Mouse (Mus musculus) liver, embryonic 15.5 days (tissue): Measurements from ENCODE around the gene Gm49425. TPM values are rescaled to one million over a fixed set of nuclear protein-coding genes. Genes with fewer than 3 reads are reported as not detected.

ENCODE experiments used
- ATAC-seq: fragments of 200-750 bp; cut with Nextera tagmentation; 2 replicates; pipeline ENCODE4 v1.8.0; 2017; ENCODE audit warnings: moderate number of reproducible peaks, mild to moderate bottlenecking, moderate library complexity; ENCODE audit not compliant: insufficient read depth
- H3K27ac ChIP-seq: fragments of 300-500 bp; sonication (generic); replicated peaks from 2 replicates; pipeline ENCODE4 v1.5.1; 2015; ENCODE audit warnings: mild to moderate bottlenecking, inconsistent platforms
- H3K27me3 ChIP-seq: fragments of 300-500 bp; sonication (generic); 2 replicates; pipeline ENCODE4 v1.6.1; 2015; ENCODE audit warnings: mild to moderate bottlenecking, inconsistent platforms
- H3K36me3 ChIP-seq: fragments of 300-500 bp; sonication (generic); replicated peaks from 2 replicates; pipeline ENCODE4 v1.6.1; 2015; ENCODE audit warnings: moderate library complexity, mild to moderate bottlenecking, inconsistent platforms
- H3K4me1 ChIP-seq: fragments of 300-500 bp; sonication (generic); replicated peaks from 2 replicates; pipeline ENCODE4 v1.6.1; 2015; ENCODE audit warnings: inconsistent platforms
- H3K4me2 ChIP-seq: fragments of 300-500 bp; sonication (generic); 2 replicates; pipeline ENCODE4 v1.6.1; 2015; ENCODE audit warnings: moderate library complexity, mild to moderate bottlenecking, inconsistent platforms
- H3K4me3 ChIP-seq: fragments of 300-500 bp; sonication (generic); replicated peaks from 2 replicates; pipeline ENCODE4 v1.5.1; 2015; ENCODE audit warnings: mild to moderate bottlenecking, inconsistent platforms
- H3K9ac ChIP-seq: fragments of 300-500 bp; sonication (generic); 2 replicates; pipeline ENCODE4 v1.6.1; 2015; ENCODE audit warnings: moderate library complexity, mild to moderate bottlenecking, inconsistent platforms
- H3K9me3 ChIP-seq: fragments of 300-500 bp; sonication (generic); replicated peaks from 2 replicates; pipeline ENCODE4 v1.6.1; 2016; ENCODE audit warnings: inconsistent platforms
- WGBS: fragments of 180-500 bp; shearing (Covaris S2); methylation state at CpG from one replicate; pipeline ENCODE4 v1.1.7; 2015; ENCODE audit warnings: mixed read lengths; ENCODE audit not compliant: insufficient replicate concordance; 5-methylcytosine and 5-hydroxymethylcytosine counted together
- polyA plus RNA-seq: library from polyadenylated mRNA; unstranded; fragments of >200 nt; fragmentation: Nextera tagmentation; extraction: Ambion mirVana; gene quantifications from 2 replicates; pipeline ENCODE4 v1.2.1, GENCODE M21; 2015

Gene Gm49425
- polyA plus RNA-seq, 1 experiment from 2014 or later = not detected

DNA sequence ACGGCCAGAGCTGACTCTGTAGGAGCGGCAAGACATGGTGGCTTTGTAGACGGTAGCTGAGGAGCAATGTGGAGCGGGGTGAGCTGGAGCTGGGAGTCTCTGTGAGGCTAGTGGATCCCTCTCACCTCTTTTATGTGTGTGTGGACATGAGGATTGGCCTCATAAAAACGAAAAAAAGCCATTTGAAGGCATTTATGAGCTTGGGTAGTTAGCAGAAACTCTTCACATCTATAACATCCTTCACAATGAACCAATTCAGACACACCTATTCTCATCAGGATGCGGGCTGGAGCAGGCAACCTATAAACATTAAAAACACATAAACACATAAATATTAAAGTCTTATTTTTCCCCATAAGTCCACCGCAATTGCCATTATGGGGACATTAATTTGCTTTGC, 15.7 kb upstream of the Gm49425 start, which contains the start of gene Krt84:
TSS of gene Krt84 (minus strand) at position 101 of the 400 bp plus-strand sequence.
- H3K36me3 ChIP-seq = no peaks in the 10 kb centered on the region
- no peaks in the 10 kb centered on the region for H3K27me3 ChIP-seq
- WGBS = 69% methylated on average over 7 of the region's 7 CpGs
- no peaks in the 10 kb centered on the region for H3K9me3 ChIP-seq
- no peak within 1 kb of the TSS for H3K9ac ChIP-seq
- no peaks in the 10 kb centered on the region for H3K4me1 ChIP-seq
- H3K4me3 ChIP-seq = no peak within 1 kb of the TSS
- no peak for ATAC-seq
- no peak within 1 kb of the TSS for H3K27ac ChIP-seq
- no peak within 1 kb of the TSS for H3K4me2 ChIP-seq

DNA sequence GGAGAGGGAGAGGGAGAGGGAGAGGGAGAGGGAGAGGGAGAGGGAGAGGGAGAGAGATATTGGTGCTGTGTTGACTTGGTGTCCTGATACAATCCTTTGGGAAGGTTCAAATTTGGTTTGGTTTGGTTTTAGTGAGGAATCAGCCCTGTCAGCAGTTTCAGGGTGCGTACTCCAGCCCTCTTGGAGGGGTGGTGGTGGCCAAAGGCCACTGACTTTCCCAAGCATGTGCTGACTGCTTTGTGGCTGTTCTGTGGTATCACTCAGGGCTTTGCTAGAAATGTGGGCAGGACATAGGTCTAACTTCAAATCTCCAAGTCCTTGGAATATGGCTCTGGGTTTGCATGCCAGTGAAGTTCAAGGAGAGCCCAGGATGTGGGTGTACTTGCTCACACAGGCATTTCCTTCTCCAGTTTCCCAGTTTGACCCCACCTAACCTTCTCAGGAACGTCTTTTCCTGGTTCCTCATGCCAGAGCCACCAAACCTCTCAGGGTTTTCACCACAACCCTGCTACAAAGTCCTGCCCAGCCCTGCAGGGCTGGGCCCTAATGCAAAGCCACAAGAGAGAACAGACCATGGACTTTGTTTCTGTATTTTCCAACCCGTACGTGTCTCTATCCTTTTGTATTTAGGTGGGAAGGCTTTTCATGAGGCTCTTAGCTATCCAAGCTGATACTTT, 5.6 kb upstream of the Gm49425 start:
- no peaks in the 10 kb centered on the region for H3K36me3 ChIP-seq
- no peak overlapping the region for H3K4me2 ChIP-seq
- peaks cover 3% of the 10 kb centered on the region; the same call in 1 of the 2 replicates for H3K27me3 ChIP-seq
- no peaks in the 10 kb centered on the region for H3K4me1 ChIP-seq
- no peak overlapping the region for H3K9ac ChIP-seq
- ATAC-seq = no peak
- no peak overlapping the region for H3K27ac ChIP-seq
- no peak overlapping the region for H3K4me3 ChIP-seq
- WGBS = 35% methylated on average over 4 of the region's 4 CpGs
- no peaks in the 10 kb centered on the region for H3K9me3 ChIP-seq

DNA sequence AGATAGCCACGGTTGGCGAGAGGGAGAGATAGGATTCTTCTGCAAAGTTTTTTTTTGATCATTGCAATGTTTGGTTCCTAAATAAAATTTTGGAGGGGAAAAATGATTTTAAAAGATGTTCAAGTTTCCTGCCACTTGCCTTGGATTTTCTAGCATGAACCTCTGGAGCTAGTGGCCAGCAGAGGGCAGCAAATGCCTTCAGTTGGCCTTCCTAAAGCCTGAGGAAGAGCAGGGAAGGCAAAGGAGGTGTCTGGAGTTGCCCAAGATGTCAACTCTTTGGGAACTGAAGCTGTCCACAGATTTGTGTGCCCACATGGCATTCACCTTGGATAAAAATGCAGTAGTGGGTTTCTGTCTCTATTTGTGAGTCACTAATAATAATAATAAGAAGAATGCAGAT, 2.7 kb upstream of the Gm49425 start:
- H3K4me2 ChIP-seq = no peak overlapping the region
- peaks cover 3% of the 10 kb centered on the region; the same call in 1 of the 2 replicates for H3K27me3 ChIP-seq
- no peak overlapping the region for H3K4me3 ChIP-seq
- H3K9me3 ChIP-seq = no peaks in the 10 kb centered on the region
- ATAC-seq = no peak
- H3K9ac ChIP-seq = no peak overlapping the region
- WGBS = 1% methylated on average over 2 of the region's 2 CpGs
- no peaks in the 10 kb centered on the region for H3K36me3 ChIP-seq
- H3K27ac ChIP-seq = no peak overlapping the region
- no peaks in the 10 kb centered on the region for H3K4me1 ChIP-seq

DNA sequence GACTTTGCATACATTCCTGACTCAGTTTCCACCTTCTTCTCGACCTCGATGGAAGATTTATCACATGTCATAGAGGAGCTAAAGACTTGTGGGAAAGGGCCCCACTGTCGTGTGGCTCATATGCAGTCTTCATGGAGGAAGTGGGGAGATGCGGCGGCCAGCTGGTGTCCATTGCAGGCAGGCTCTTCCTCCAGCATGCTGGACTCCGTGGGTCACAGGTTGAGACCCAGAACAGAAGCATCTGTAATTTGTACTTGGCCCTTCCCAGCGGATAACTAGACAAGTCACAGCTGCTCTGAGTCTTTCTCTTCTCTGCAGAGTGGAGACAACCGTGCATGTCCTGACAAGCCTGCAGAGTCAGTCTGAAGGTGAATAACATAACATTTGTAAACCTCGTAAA, 8.8 kb downstream of the Gm49425 start:
- no peaks in the 10 kb centered on the region for H3K27me3 ChIP-seq
- no peaks in the 10 kb centered on the region for H3K36me3 ChIP-seq
- H3K4me1 ChIP-seq = no peaks in the 10 kb centered on the region
- 40% methylated on average over 9 of the region's 9 CpGs for WGBS
- H3K27ac ChIP-seq = no peak overlapping the region
- H3K9me3 ChIP-seq = no peaks in the 10 kb centered on the region
- H3K4me2 ChIP-seq = no peak overlapping the region
- no peak overlapping the region for H3K4me3 ChIP-seq
- H3K9ac ChIP-seq = no peak overlapping the region
- no peak for ATAC-seq

DNA sequence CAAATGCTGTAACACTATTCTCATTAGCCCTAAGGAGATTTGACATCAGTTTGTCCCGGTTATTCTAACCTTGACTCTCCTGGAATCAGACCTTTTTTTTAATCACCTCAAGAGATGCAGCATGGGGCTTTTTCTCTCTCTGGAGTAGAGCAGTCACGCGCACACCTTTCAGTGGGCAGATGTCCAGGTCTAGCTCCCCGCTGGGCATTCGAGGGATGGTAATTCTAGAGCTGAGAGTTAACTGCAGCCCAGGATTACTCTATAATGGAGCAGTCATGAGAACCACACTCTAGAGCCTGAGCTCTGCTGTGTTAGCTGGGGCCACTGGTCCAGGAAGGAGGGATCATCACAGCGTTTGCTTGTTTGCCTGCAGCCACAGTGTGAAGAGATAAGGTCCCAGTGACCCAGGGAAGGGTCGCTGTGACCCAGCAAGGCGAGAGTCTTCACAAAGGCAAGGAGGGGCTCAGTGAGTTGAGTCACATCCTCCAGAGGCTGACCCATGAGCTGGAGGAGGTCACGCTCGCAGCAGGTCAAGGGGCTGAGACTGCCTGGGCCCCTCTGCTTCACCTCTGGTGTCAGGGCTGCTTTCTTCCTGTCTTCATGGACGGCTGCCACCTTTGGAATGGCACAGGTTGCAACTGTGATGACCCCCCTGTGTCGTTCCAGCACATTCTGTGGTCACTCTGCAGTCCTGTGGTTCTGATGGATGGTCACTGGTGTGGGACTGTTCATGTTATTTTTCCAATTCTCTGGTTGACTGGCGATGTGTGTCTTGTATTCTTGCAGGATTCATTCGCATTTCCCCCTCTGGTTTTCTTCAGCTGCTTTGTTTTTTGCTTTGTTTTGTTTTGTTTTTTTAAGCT, 9.9 kb downstream of the Gm49425 start:
- ATAC-seq = no peak
- H3K36me3 ChIP-seq = no peaks in the 10 kb centered on the region
- WGBS = 38% methylated on average over 14 of the region's 14 CpGs

DNA sequence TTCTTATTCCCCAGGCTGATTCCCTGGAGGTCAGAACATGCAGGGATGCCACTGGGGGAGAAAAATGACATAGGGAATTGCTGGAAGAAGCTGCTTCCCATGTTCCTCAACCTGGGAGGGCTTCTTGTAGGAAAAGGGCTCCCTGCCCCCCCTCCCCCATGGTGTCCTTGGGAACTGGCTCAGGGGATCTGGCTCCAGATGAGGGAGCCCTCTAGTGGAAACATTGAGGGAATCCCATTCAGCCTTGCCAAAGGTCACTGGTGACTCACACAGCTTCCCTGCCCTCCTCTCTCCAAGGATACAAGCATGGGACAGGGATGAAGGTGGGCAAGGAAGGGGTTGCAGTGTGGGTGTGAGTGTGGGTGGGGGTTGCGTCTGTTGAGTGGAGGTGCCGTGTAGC, 19.9 kb downstream of the Gm49425 start:
- 46% methylated on average over 2 of the region's 2 CpGs for WGBS
- no peaks in the 10 kb centered on the region for H3K4me1 ChIP-seq
- ATAC-seq = no peak
- no peaks in the 10 kb centered on the region for H3K36me3 ChIP-seq
- H3K9ac ChIP-seq = no peak overlapping the region
- H3K27me3 ChIP-seq = no peaks in the 10 kb centered on the region; the same call in 1 of the 2 replicates
- H3K4me2 ChIP-seq = no peak overlapping the region
- H3K4me3 ChIP-seq = no peak overlapping the region
- H3K27ac ChIP-seq = no peak overlapping the region
- H3K9me3 ChIP-seq = no peaks in the 10 kb centered on the region

More for the DNA sequence above, 9.9 kb downstream of the Gm49425 start:
- H3K27ac ChIP-seq = no peak overlapping the region
- no peak overlapping the region for H3K9ac ChIP-seq
- H3K27me3 ChIP-seq = no peaks in the 10 kb centered on the region
- H3K4me2 ChIP-seq = no peak overlapping the region
- no peaks in the 10 kb centered on the region for H3K9me3 ChIP-seq
- no peaks in the 10 kb centered on the region for H3K4me1 ChIP-seq
- no peak overlapping the region for H3K4me3 ChIP-seq

DNA sequence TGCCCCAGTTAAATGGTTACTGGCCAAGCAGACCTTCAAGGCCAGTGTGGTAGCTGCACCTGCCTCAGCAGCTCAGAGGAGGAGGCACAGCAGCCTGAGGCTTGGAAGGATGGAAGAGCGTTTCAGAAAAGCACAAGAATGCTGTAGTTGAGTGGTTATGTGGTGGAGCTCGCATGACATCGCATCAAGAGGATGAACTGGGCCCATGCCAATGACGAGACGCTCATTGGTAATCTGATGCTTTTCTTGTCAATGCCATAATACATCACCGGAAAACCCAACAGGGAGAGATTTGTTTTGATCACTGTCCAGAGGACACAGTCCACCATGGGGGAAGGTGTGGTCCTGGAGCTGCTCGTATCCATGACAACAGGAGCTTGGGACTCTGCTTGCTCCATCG, 21.8 kb downstream of the Gm49425 start:
- H3K4me3 ChIP-seq = no peak overlapping the region
- no peaks in the 10 kb centered on the region for H3K36me3 ChIP-seq
- no peaks in the 10 kb centered on the region; the same call in 1 of the 2 replicates for H3K27me3 ChIP-seq
- 70% methylated on average over 8 of the region's 8 CpGs for WGBS
- H3K9ac ChIP-seq = no peak overlapping the region
- H3K9me3 ChIP-seq = no peaks in the 10 kb centered on the region
- ATAC-seq = no peak
- H3K4me1 ChIP-seq = no peaks in the 10 kb centered on the region
- no peak overlapping the region for H3K27ac ChIP-seq
- H3K4me2 ChIP-seq = no peak overlapping the region

DNA sequence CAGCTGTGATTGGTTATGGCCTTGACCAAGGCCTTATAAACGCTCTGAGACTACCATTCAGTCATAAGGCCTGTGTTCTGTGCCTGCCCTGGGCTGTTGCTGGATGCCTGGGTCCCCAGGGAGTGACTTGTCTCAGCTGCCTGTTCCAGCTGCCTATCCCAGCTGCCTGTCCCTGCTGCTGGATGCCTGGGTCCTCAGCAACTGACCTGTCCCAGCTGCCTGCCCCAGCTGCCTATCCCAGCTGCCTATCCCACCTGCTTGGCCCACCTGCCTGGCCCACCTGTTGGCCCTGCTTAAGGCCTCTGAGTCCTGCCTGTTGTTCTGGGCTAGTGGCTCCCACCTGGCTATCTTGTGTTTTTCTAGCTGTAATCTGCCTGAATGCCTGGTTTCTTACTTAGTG, 22.9 kb downstream of the Gm49425 start:
- WGBS = 33% methylated on average over 1 of the region's 1 CpGs
- Histone ChIP-seq H3K4me2 (no peak overlapping the region), H3K9ac (no peak overlapping the region), H3K9me3 (no peaks in the 10 kb centered on the region), H3K27ac (no peak overlapping the region), H3K4me1 (no peaks in the 10 kb centered on the region), H3K27me3 (no peaks in the 10 kb centered on the region; the same call in 1 of the 2 replicates), H3K4me3 (no peak overlapping the region), H3K36me3 (no peaks in the 10 kb centered on the region)
- ATAC-seq = no peak

DNA sequence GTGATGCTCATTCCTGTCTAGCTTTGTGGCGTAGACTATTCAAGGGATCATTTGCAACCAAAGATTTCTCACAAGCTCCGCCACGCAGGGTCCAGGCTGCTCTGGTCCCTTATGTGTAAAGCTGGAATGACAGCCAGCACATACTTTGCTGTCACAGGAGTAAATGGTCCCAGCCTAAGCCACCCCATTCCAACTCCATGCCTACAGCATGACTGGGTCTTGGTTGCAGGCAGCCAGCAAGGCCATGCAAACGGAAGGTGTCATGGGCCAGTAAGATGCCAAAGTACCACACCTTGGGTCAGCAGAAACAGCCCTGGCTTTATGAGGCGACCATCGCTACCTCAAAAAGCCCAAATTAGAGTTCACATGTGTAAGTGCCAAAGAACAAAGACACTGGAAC, 23.3 kb downstream of the Gm49425 start:
- H3K9ac ChIP-seq = no peak overlapping the region
- no peaks in the 10 kb centered on the region for H3K9me3 ChIP-seq
- H3K36me3 ChIP-seq = no peaks in the 10 kb centered on the region
- 67% methylated on average over 6 of the region's 6 CpGs for WGBS
- ATAC-seq = no peak
- no peak overlapping the region for H3K27ac ChIP-seq
- no peak overlapping the region for H3K4me2 ChIP-seq
- no peaks in the 10 kb centered on the region for H3K4me1 ChIP-seq
- H3K27me3 ChIP-seq = no peaks in the 10 kb centered on the region; the same call in 1 of the 2 replicates
- H3K4me3 ChIP-seq = no peak overlapping the region

DNA sequence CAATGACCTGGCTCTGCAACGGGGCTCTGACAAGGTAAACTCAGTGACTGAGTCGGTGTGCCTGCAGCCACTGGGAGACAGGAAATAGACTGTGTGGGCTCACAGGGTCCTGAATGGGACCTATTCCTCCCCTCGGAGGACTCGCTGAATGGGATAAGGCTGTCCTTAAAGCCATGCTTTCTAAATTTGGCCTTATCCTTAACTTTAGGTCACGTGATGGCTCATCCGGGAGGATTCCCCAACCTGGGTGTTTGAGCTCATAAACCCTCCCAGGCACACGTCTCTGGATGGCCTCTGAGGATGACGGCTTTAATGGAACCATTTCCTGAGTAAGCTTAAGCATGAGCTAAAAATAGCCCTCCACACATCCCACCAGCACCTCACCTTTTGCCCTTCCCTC, 24.3 kb downstream of the Gm49425 start:
- no peak for ATAC-seq
- H3K27me3 ChIP-seq = no peaks in the 10 kb centered on the region; the same call in 1 of the 2 replicates
- 35% methylated on average over 8 of the region's 8 CpGs for WGBS

DNA sequence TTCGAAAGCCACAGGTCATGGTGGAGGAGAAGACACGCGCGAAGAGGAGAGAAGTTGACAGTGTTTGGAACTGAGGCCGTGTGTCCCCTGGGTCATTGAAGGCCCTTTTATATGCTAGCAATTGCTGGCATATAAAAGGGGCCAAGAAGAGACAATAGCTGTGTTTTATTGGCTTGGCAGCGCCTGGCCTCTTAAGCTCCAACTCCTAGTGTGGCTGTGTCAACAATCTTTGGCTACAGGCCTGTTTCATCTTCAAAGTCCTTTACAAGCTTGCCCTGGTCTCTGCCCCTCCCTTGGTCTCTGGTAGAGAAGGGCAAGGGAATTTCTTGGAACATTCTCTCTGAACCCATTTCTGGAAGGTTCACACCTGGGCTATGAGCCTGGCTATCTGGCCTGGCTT, 25.6 kb downstream of the Gm49425 start, which contains the start of gene Krt83:
TSS of gene Krt83 (minus strand) at position 82 of the 400 bp plus-strand sequence.
- no peaks in the 10 kb centered on the region; the same call in 1 of the 2 replicates for H3K27me3 ChIP-seq
- no peak within 1 kb of the TSS for H3K4me3 ChIP-seq
- H3K36me3 ChIP-seq = no peaks in the 10 kb centered on the region
- H3K4me2 ChIP-seq = no peak within 1 kb of the TSS
- no peaks in the 10 kb centered on the region for H3K9me3 ChIP-seq
- 78% methylated on average over 6 of the region's 6 CpGs for WGBS
- H3K9ac ChIP-seq = no peak within 1 kb of the TSS
- H3K4me1 ChIP-seq = no peaks in the 10 kb centered on the region
- no peak within 1 kb of the TSS for H3K27ac ChIP-seq
- no peak for ATAC-seq

More for the DNA sequence above, 24.3 kb downstream of the Gm49425 start:
- Histone ChIP-seq H3K9me3 (no peaks in the 10 kb centered on the region), H3K27ac (no peak overlapping the region), H3K9ac (no peak overlapping the region), H3K4me3 (no peak overlapping the region), H3K4me2 (no peak overlapping the region), H3K36me3 (no peaks in the 10 kb centered on the region), H3K4me1 (no peaks in the 10 kb centered on the region)
